Mouse (Mus musculus) cerebellum, adult 18-20 months (tissue): ENCODE measurements around the gene Npas4.
"Not testable (repeated sequence)": the region's sequence is repeated elsewhere in the genome, so short reads cannot be mapped to it uniquely, and the experiment has no call there.

Experiments
- DNase-seq, 2 experiments: peaks; one replicate each; pipeline ENCODE4 v3.0.0; 2021

Gene Npas4

GRCm38 (mm10) chr19:4992371-4992770 lies 2.3 kb upstream of the Npas4 start:
- no peak for DNase-seq

DNA sequence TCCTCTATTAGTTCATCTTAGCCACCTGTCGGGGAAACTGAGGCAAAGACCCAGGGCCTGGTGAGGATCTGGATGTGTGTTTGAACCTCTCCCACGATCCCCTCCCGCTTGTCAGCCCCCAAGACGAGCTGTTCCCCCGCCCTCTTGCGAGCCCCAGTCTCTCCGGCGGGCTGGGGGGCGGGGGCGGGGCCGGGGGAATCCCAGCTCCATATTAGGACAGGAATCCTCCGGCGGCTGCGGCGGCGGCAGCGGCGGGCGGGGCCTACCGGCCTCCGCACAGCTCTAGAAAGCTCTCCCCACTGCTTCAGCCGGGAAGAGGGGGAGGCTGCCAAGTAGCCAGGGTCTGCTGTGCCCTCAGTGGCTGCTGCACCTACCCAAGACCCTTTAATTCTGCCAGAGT lies 600 bp upstream of the Npas4 start:
- peak; percentile 41 to 43 for DNase-seq

- DNase-seq: peak; percentile 81 to 87
Measured at GRCm38 (mm10) chr19:4989434-4990255, 471 bp downstream of the Npas4 start.

DNA sequence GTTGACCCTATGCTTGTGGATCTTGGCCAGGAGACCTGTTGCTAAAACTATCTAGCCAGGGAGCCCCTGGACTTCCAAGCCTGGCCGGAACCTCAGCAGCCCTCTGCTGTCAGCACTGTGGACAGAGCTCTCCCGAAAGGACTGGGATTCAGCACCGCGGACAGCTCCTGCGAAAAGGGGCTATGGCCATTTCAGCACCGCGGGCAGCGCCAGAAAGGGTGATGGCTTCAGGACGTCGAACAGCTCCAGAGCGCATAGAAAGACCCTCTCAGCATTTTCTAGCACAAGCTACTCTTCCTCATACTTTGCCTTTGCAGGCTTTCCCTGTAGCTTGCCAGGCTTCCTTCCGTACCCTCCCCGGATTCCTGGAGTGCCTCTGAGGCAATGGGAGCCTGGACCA lies 1.1 kb downstream of the Npas4 start:
- peak; percentile 41 to 58 for DNase-seq

DNA sequence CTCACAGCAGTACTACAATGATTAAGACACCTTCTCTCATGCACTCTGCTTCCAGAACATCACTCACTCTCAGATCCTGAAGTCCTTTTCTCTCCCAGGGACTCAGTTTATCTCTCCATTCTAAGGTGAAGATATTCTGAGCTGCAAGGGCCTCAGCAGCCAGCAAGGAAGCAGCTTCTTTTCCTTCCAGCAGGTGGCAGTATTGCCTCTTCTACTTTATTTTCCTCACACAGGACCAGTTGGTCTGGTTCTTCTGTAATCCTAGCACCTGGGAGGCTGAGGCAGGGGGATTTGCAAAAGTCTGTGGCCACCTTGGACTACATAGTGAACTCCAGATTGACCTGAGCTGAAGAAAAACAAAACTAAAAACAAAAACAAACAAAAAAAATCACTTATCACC lies 8.3 kb downstream of the Npas4 start:
- DNase-seq: peak; percentile 76

DNA sequence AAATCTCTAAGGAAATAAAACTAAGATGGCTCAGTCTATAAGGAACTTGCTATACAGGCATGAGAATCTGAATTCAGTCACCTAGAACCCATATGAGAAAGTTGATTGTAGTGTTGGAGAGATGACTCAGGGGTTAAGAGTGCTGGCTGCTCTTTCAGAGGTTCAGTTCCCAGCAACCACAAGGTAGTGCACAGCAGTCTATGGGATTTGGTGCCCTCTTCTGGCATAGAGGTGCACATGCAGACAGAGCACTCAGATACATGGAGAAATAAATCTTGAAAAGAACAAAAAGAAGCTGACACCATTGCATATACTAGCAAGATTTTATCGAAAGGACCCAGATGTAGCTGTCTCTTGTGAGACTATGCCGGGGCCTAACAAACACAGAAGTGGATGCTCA lies 21.9 kb downstream of the Npas4 start:
- DNase-seq: no peak

GRCm38 (mm10) chr19:4961928-4962601 lies 28.1 kb downstream of the Npas4 start, which contains the start of gene Mrpl11:
Mrpl11 (plus strand) TSS chr19:4962147.
- DNase-seq: peak; percentile 92 to 94

- not testable (repeated sequence) for DNase-seq
Measured at GRCm38 (mm10) chr19:4948641-4949040, 41.5 kb downstream of the Npas4 start.

DNA sequence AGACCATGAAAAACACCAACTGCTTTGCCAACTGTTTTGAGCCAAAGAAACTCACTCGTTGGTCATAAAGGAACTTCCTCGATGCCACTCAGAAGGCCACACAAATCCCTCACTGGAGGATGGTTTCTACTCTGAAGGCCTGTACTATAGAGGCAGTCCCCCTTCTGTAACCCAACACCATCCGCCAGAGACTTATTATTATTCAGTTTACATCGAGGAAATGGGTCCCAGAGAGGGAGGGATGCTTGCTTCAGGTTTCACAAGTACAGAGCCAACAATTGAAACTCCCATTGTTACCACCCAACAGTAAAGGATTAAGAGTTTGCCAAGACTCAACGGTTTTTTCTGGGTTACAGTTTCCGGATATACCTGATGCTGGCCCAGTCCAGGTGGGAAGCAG lies 44.6 kb downstream of the Npas4 start:
- DNase-seq: no peak

DNA sequence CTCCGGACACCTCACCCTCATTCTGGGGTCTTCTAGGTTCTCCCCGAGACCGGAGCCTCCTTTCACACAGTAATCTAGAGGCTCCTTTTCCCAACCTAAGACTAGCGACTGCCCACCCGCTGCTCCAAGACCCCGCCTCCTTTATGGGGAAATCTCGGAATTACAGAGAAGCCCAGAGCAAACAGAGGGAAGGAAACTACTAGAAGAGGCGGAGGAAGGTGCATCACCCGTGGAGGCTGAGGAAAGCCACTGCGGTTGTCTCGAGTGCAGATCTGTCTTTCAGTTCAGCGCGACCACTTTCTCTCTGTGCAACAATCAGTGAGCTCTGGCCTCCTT lies 46.9 kb downstream of the Npas4 start:
- no peak for DNase-seq

DNA sequence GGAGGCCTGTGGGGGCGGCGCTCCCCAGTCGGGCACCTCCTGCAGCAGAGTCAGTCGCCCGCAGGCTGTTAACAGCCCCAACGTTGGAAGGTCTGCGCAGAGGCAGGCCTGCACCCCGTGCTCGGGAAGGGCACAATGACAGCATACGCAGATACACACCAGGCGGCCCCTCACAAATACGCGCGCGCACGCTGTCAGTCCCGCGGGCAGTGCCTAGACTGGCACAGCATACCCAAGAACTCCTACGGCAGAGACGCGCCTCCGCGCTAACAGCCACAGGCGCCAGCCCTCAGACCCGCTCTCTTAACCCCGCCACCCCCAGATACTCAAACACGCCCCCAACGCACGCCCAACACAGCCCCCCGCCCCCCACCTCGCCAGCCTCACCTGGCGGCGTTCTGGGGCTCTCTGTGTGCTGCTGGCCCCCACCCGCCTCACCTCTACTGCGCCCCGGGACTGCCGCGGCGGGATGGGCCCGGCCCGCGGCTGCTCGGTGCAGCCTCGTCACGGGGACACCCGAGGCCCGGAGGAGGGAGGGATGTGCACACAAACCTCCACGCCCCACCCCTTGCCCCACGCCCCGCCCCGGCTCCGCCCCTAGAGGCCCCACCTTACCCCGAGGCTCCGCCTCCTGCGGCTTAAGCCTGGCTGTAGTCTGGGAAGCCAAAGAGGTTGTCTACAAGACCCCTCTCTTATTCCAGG lies 47.4 kb downstream of the Npas4 start, which contains the start of gene Peli3:
Gene Peli3 (minus strand): TSS at position 577 of the 702 bp plus-strand sequence.
- DNase-seq: peak; percentile 87 to 91

DNA sequence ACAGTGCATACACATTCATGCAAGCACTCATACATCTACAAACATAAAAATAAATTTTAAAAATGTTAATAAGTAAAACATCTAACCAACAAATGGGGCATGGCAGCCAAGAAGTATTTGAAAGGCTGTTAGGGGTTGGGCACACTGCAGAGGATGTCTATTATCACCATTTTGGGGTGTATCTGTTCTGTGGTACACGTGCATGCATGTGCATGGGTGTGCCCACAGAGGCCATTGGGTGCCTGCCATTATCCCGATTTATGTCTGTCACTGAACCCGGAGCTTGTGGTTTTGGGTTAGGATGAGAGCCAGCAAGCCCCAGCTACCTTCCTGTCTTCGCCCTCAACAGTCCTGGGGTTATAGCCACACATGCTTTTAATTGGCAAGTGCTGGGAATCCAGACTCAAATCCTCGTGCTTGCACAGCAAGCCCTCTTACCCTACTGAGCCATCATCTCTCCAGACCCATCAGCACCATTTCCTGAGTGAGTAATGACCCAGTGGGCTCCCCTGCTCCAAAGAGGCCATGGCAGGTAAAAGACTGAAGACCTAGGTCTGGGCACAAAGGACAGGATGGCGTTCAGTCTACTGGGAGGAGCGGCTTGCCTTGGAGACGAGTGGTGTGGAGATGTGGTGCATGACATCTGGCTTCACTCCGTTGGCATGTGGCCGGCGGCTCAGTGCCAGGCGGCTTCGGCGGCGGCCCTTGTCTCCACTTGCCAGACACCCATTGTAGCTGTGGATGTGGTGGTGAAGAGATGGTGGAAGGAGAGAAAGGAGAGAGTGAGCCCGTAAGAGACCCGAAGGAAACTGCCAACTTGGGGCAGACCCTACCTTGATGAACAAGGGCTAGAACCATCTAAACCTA lies 52.4 kb downstream of the Npas4 start:
- no peak for DNase-seq

- DNase-seq: no peak
Measured at GRCm38 (mm10) chr19:4936896-4937295, 53.2 kb downstream of the Npas4 start.
